Mouse (Mus musculus): Measurements from ENCODE around the gene Smgc. TPM values are rescaled to one million over a fixed set of nuclear protein-coding genes. Genes with fewer than 3 reads are reported as not detected.
"Not testable (repeated sequence)": the region's sequence is repeated elsewhere in the genome, so short reads cannot be mapped to it uniquely, and the experiment has no call there.

The Smgc gene
- not detected in 2 replicates for polyA plus RNA-seq (2012; rRNA removed)

GRCm38 (mm10) chr15:91837965-91838364 is at the start of gene Smgc:
Gene Smgc (plus strand): TSS chr15:91838265.
- H3K36me3 ChIP-seq (ENCODE audit: control insufficient read depth, insufficient read depth, low read length), result no peaks in the 10 kb centered on the region
- H3K4me1 ChIP-seq (ENCODE audit: control insufficient read depth, insufficient read depth, insufficient read length), result no peaks in the 10 kb centered on the region
- TF ChIP-seq POLR2A (IDR thresholded peaks at IDR 0.05; ENCODE audit: low read depth, low read length) (no peak), CTCF (IDR thresholded peaks at IDR 0.05; ENCODE audit: extremely low read depth, insufficient read depth, insufficient read length, insufficient replicate concordance) (no peak)
- WGBS, result 88% methylated on average over 7 of the region's 7 CpGs
- no peak within 1 kb of the TSS for H3K4me3 ChIP-seq (ENCODE audit: extremely low read depth, insufficient read depth, insufficient read length)
- no peaks in the 10 kb centered on the region for H3K27me3 ChIP-seq (ENCODE audit: control insufficient read depth, insufficient read depth, low read length)
- no peak for DNase-seq (ENCODE audit: low read depth in 1 of 2, low spot score in 2 of 2)
- H3K27ac ChIP-seq (ENCODE audit: insufficient read depth, low read length), result no peak within 1 kb of the TSS

- Histone ChIP-seq H3K36me3 (ENCODE audit: control insufficient read depth, insufficient read depth, low read length) (peaks cover 23% of the 10 kb centered on the region), H3K4me3 (ENCODE audit: extremely low read depth, insufficient read depth, insufficient read length) (no peak overlapping the region), H3K27me3 (ENCODE audit: control insufficient read depth, insufficient read depth, low read length) (no peaks in the 10 kb centered on the region), H3K27ac (ENCODE audit: insufficient read depth, low read length) (no peak overlapping the region), H3K4me1 (ENCODE audit: control insufficient read depth, insufficient read depth, insufficient read length) (no peaks in the 10 kb centered on the region)
- WGBS, result 95% methylated on average over 11 of the region's 11 CpGs
- no peak for DNase-seq (ENCODE audit: low read depth in 1 of 2, low spot score in 2 of 2)
- TF ChIP-seq POLR2A (IDR thresholded peaks at IDR 0.05; ENCODE audit: low read depth, low read length), result no peak
- no peak for TF ChIP-seq CTCF (IDR thresholded peaks at IDR 0.05; ENCODE audit: extremely low read depth, insufficient read depth, insufficient read length, insufficient replicate concordance)
These were observed 49.7 kb upstream of the Smgc start for GRCm38 (mm10) chr15:91788338-91788737.

- Histone ChIP-seq H3K36me3 (ENCODE audit: control insufficient read depth, insufficient read depth, low read length) (peaks cover 17% of the 10 kb centered on the region), H3K27me3 (ENCODE audit: control insufficient read depth, insufficient read depth, low read length) (no peaks in the 10 kb centered on the region), H3K4me3 (ENCODE audit: extremely low read depth, insufficient read depth, insufficient read length) (no peak overlapping the region), H3K4me1 (ENCODE audit: control insufficient read depth, insufficient read depth, insufficient read length) (no peaks in the 10 kb centered on the region), H3K27ac (ENCODE audit: insufficient read depth, low read length) (no peak overlapping the region)
- TF ChIP-seq CTCF (IDR thresholded peaks at IDR 0.05; ENCODE audit: extremely low read depth, insufficient read depth, insufficient read length, insufficient replicate concordance) (no peak), POLR2A (IDR thresholded peaks at IDR 0.05; ENCODE audit: low read depth, low read length) (no peak)
- WGBS, result 94% methylated on average over 4 of the region's 4 CpGs
- DNase-seq (ENCODE audit: low read depth in 1 of 2, low spot score in 2 of 2), result no peak
These were observed 31.6 kb upstream of the Smgc start for GRCm38 (mm10) chr15:91806463-91806862.

- Histone ChIP-seq H3K36me3 (ENCODE audit: control insufficient read depth, insufficient read depth, low read length) (no peaks in the 10 kb centered on the region), H3K27ac (ENCODE audit: insufficient read depth, low read length) (no peak overlapping the region), H3K27me3 (ENCODE audit: control insufficient read depth, insufficient read depth, low read length) (no peaks in the 10 kb centered on the region), H3K4me3 (ENCODE audit: extremely low read depth, insufficient read depth, insufficient read length) (no peak overlapping the region), H3K4me1 (ENCODE audit: control insufficient read depth, insufficient read depth, insufficient read length) (no peaks in the 10 kb centered on the region)
- TF ChIP-seq CTCF (IDR thresholded peaks at IDR 0.05; ENCODE audit: extremely low read depth, insufficient read depth, insufficient read length, insufficient replicate concordance) (no peak), POLR2A (IDR thresholded peaks at IDR 0.05; ENCODE audit: low read depth, low read length) (no peak)
- 68% methylated on average over 6 of the region's 6 CpGs for WGBS
- DNase-seq (ENCODE audit: low read depth in 1 of 2, low spot score in 2 of 2), result no peak
These were observed 2.7 kb upstream of the Smgc start for GRCm38 (mm10) chr15:91835319-91835718.

GRCm38 (mm10) chr15:91864130-91864529 is 26.1 kb downstream of the Smgc start:
- DNase-seq (ENCODE audit: low read depth in 1 of 2, low spot score in 2 of 2); H3K4me1 ChIP-seq (ENCODE audit: control insufficient read depth, insufficient read depth, insufficient read length); H3K27ac ChIP-seq (ENCODE audit: insufficient read depth, low read length); H3K36me3 ChIP-seq (ENCODE audit: control insufficient read depth, insufficient read depth, low read length); H3K27me3 ChIP-seq (ENCODE audit: control insufficient read depth, insufficient read depth, low read length); H3K4me3 ChIP-seq (ENCODE audit: extremely low read depth, insufficient read depth, insufficient read length): not testable (repeated sequence)
- WGBS, result 72% methylated on average over 5 of the region's 5 CpGs

- TF ChIP-seq CTCF (IDR thresholded peaks at IDR 0.05; ENCODE audit: extremely low read depth, insufficient read depth, insufficient read length, insufficient replicate concordance) (no peak), POLR2A (IDR thresholded peaks at IDR 0.05; ENCODE audit: low read depth, low read length) (no peak)
- no peak for DNase-seq (ENCODE audit: low read depth in 1 of 2, low spot score in 2 of 2)
- 63% methylated on average over 6 of the region's 6 CpGs for WGBS
- H3K27me3 ChIP-seq (ENCODE audit: control insufficient read depth, insufficient read depth, low read length), result no peaks in the 10 kb centered on the region
- no peak overlapping the region for H3K4me3 ChIP-seq (ENCODE audit: extremely low read depth, insufficient read depth, insufficient read length)
- no peaks in the 10 kb centered on the region for H3K36me3 ChIP-seq (ENCODE audit: control insufficient read depth, insufficient read depth, low read length)
- no peaks in the 10 kb centered on the region for H3K4me1 ChIP-seq (ENCODE audit: control insufficient read depth, insufficient read depth, insufficient read length)
- H3K27ac ChIP-seq (ENCODE audit: insufficient read depth, low read length), result no peak overlapping the region
These were observed 62.2 kb downstream of the Smgc start for GRCm38 (mm10) chr15:91900245-91900644.

- H3K27me3 ChIP-seq (ENCODE audit: control insufficient read depth, insufficient read depth, low read length); H3K4me1 ChIP-seq (ENCODE audit: control insufficient read depth, insufficient read depth, insufficient read length); H3K4me3 ChIP-seq (ENCODE audit: extremely low read depth, insufficient read depth, insufficient read length); H3K27ac ChIP-seq (ENCODE audit: insufficient read depth, low read length); H3K36me3 ChIP-seq (ENCODE audit: control insufficient read depth, insufficient read depth, low read length): not testable (repeated sequence)
- WGBS, result no CpG with 5 or more reads among the region's 11 CpGs
- DNase-seq (ENCODE audit: low read depth in 1 of 2, low spot score in 2 of 2), result peak in 1 of 2 experiments; percentile 53
These were observed 69.0 kb downstream of the Smgc start for GRCm38 (mm10) chr15:91907046-91907445.

Other genes starting within 250 kb of the Smgc start
- 8.5 and 9.7 TPM in 2 replicates for gene Lrrk2, start 165.1 kb upstream of the Smgc start, polyA plus RNA-seq (2012; rRNA removed)
- 0.09 and 0.12 TPM in 2 replicates for gene Cntn1, start 212.9 kb downstream of the Smgc start, polyA plus RNA-seq (2012; rRNA removed)

Measured in spleen, adult 2 months (tissue).